Mouse (Mus musculus): ENCODE measurements around the gene Slc4a7.
"Not testable (repeated sequence)": the region's sequence is repeated elsewhere in the genome, so short reads cannot be mapped to it uniquely, and the experiment has no call there.

Gene Slc4a7

DNA sequence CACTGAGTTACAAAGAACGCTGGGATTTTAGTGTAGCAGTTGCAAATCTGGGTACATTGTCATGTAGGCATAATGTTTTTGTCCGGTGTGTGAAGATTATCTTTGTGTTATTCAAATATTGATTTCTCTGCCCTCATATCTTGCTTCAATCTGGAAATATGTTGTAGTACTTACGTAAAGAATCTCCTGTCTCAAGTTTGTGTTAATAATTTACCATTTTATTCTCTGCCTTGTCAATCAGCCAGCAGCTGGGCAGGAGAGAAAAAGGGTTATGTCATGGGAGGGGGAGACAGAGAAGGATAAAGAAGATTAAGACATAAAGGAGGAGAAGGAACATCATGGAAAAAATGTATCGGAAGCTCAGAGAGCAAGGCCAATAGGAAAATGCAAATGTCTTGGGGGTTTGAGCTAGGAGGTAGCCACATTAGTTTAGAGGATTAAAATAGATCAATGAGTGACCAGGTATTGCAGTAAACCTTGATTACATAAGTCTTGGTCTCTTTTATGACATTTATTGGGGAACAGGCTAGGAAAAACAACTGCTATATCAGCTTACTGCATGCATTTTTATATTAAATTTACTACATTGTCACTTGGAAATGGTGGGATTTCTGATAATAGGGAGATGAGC, 87.9 kb downstream of the Slc4a7 start:
- ATAC-seq (ENCODE audit: insufficient number of reproducible peaks, low FRiP score, low TSS enrichment): no peak

DNA sequence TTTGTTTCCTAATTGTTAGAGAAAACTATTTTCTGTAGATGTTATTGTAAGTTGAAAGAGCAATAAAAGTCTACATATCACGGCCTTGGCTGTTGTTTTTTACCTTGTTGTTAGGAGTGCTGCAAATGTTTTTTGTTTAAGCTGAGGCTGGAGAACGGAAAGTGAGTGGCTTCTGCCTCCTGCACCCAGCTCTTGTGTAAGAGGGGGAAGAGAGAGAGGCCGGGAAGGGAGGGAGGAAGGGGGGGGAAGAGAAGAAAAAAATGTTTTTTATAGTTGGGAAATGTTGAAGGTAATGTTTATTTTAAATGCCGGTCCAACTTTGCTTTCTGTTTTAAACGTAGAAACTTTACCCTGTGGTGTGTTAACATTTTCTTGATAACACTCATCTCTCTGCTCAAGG, 97.8 kb downstream of the Slc4a7 start:
- no peak for ATAC-seq (ENCODE audit: insufficient number of reproducible peaks, low FRiP score, low TSS enrichment)

DNA sequence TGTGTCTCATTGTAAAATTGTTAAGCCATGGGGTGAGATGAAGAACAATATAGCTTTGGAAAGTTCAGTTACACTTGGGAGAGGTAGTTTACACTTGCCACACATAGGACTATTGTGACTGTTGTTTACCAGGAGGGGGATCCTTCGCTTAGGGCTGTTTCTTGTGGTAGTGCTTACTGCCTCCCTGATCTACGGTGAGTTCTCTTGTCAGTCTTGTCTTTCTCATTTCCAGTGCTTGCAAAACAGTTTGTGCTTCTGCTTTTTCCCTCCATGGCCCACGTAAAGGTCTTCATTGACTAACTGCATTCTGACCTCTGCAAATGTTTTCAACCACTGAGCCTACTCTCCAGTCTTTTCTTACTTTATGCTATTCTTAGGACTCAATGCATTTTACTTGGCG, 98.3 kb downstream of the Slc4a7 start:
- no peak for ATAC-seq (ENCODE audit: insufficient number of reproducible peaks, low FRiP score, low TSS enrichment)

- ATAC-seq (ENCODE audit: insufficient number of reproducible peaks, low FRiP score, low TSS enrichment): no peak
Measured at GRCm38 (mm10) chr14:14800810-14801209, 98.7 kb downstream of the Slc4a7 start.

GRCm38 (mm10) chr14:14803115-14803514, 101.0 kb downstream of the Slc4a7 start, which contains the start of gene Nek10:
Gene Nek10 (plus strand): TSS chr14:14803415.
- not testable (repeated sequence) for ATAC-seq (ENCODE audit: insufficient number of reproducible peaks, low FRiP score, low TSS enrichment)

DNA sequence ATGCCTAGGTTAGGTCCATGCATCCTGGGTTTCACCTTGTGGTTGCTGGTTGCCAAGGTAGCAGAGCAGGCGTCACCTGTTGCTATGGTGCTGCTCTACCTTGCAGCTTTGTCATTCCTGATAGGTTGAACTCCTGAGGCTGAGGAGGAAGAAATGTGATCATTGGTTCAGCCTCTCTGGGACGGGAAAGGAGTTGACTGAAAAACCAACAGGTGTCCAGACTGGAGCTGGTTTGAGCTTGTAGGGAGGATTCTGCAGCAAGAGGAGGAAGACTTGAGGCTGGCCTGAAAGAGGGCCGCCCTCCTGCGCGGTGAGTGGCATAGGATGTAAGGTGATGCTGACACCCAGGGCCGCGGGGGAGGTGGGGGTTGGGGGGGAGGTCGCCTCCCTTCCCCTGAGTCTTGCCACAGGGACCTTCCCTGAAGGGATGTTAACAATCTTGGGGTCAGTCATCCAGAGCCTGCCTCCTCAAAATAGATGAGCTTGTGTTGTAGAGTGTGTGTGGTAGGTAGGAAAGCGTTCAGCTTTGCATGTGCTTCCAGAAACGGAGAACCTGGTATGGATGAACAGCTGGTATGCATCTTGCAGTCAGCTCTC, 101.9 kb downstream of the Slc4a7 start:
- ATAC-seq (ENCODE audit: insufficient number of reproducible peaks, low FRiP score, low TSS enrichment): no peak

DNA sequence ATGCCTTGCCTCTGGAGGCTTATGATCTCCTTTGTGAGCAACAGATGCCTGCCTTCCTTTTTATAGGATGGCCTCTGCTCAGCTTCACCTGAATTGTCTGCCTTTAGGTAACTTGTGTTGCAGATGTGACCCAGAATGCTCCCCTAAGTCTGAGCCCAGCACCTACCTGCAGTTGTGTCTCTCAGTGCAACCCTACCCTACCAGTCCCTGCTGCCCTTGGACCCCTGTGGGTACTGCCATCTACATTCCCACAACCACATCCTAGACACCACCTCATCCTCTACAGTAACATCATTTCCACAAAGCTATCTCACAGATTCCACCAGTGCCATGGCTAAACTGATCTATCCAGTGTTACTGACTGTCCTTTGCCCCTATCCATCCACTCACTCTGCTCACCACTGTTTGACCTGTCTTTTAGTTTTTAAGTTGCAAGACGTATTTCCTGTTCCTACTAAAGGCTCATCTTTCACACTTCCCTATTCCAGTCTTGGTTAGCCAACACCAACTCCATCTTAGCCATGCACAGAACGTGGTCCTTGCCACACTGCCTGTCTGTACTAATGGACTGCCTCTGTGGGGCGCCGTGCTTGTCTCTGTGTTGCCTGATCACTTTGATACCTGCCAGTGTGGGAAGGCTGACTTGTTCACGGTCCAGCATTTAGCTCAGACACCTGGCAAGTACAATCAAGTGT, 102.6 kb downstream of the Slc4a7 start:
- ATAC-seq (ENCODE audit: insufficient number of reproducible peaks, low FRiP score, low TSS enrichment): no peak

DNA sequence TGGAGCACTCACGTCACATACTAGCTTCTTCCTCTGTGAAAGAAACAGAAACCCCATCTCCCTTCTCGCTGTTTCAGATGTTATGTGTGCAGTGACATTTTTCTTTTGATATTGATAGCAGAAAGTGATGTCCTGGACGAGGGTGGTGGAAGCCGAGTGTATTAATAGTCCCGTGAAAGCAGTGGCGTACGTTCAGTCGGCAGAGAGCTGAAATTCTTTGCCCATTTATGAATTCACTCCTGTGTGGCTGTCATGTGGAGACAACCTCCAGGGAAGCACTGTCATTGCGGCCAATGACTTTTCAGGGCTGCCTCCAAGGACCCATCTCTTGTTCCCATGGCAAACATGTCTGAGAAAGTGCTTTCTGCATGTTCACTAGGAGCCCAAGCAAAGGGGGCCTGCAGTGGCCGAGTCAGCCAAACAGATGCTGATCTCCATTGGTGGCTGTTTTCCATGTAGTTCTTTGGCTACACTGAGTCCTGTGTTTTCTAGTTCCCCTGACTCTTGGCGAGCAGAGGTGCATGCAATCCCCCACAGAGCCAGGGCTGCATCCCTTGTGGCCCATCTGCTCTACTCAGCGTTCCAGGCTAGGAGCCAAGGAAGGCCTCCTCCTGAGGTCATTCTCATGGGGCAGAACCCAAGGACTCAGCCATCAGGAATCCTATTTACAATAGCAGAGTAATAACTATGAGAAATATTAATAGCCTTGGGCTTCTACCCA, 130.6 kb downstream of the Slc4a7 start:
- peak; percentile 89 for ATAC-seq (ENCODE audit: insufficient number of reproducible peaks, low FRiP score, low TSS enrichment)

DNA sequence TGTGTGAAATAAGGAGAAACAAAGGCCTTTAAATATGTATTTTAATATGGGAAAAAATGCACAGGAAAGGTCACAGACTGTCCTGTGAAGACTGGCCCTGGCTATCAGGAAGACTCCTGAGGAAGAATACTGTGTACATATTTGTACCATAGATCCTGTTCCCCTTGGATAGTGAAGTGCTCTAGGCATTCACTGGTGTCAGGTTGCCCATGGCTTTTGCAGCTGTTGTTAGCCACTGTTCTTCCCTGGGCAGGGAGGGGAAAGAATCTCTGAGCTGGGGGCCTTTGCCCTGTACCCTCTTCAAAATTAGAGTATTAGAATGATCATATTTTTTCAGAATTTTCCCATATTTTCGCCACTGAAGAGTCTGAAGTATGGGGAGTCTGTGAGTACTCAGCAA, 131.4 kb downstream of the Slc4a7 start:
- no peak for ATAC-seq (ENCODE audit: insufficient number of reproducible peaks, low FRiP score, low TSS enrichment)

- ATAC-seq (ENCODE audit: insufficient number of reproducible peaks, low FRiP score, low TSS enrichment): no peak
Measured at GRCm38 (mm10) chr14:14834266-14834665, 132.2 kb downstream of the Slc4a7 start.

GRCm38 (mm10) chr14:14837627-14838026, 135.5 kb downstream of the Slc4a7 start:
- 0 out of 2 replicates have a peak, but pooled peaks have one; percentile 0 for ATAC-seq (ENCODE audit: insufficient number of reproducible peaks, low FRiP score, low TSS enrichment)

DNA sequence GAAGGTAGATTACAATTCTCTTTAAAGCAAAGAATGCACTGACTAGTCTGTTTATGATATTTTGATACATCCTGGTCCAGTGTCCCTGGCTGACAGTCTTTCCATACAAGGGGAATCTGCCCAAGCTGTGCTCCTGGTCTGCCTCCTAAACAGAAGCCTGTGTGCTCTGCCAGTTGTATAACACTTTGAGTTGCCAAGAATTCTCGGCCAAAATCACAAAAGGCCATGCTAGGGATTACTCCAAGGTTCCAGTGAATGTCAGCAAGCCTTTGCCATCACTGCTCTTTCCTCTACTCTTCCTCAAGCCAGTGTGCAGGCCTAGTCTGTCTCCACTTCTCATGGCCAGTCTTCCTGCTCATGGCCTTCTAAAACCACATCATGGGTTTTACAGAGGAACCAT, 136.0 kb downstream of the Slc4a7 start:
- peak; percentile 78 for ATAC-seq (ENCODE audit: insufficient number of reproducible peaks, low FRiP score, low TSS enrichment)

DNA sequence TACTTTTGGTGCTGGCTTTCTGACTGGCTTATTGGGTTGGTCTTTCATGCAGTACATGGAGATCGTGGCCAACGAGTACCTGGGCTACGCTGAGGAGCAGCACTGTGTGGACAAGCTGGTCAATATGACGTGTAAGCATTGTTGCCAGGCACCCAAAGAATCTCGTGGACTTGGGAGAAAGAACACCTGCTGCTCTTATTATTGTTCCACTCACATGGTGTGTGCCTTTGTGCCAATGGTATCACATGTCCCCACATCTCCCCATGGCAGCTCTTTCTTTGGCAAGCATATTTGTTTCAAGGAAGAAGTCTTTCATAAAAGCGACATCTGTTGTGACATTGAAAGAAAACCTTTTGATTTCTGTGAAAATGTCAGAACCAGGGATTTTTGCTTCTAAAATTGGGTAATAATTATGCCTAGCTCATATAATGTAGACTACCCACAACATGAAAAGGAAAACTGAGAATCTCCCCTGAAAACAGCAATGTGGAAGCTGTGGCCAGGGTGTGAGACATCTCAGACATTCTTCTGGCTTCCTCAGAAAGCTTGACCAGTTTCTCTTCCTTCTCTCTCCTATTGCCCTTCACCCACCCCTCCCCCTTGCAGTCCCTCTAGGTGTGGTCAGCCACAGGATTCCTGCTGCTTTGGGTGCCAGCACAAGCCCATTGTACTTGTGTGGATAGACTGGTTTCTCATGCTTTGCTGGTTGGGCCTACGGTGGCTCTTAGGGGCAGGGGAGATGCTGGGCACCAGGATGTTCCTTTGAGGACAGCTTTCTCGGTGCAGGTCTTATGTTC, 140.9 kb downstream of the Slc4a7 start:
- ATAC-seq (ENCODE audit: insufficient number of reproducible peaks, low FRiP score, low TSS enrichment): 0 out of 2 replicates have a peak, but pooled peaks have one; percentile 13
